Mouse (Mus musculus) liver, embryonic 11.5 days (tissue): ENCODE data around the gene Gm48552. TPM values are rescaled to one million over a fixed set of nuclear protein-coding genes. Genes with fewer than 3 reads are reported as not detected.
A peak's percentile ranks its signal among the peaks of the same experiment; 100 is the strongest.

Experiments used
- ATAC-seq: fragments of 200-750 bp; cut with Nextera tagmentation; replicated peaks from 2 replicates; pipeline ENCODE4 v1.8.0; 2017; ENCODE audit warnings: moderate number of reproducible peaks, mild to moderate bottlenecking, moderate TSS enrichment, moderate library complexity; ENCODE audit not compliant: low FRiP score
- DNase-seq: peaks from one replicate; pipeline ENCODE4 v3.0.0-alpha.2; 2017; ENCODE audit warnings: low spot score
- H3K27ac ChIP-seq: fragments of 300-500 bp; sonication (generic); 2 replicates; pipeline ENCODE4 v1.5.1; 2014; ENCODE audit warnings: mild to moderate bottlenecking, low read depth, low read length, control low read depth
- H3K27me3 ChIP-seq: fragments of 300-500 bp; sonication (generic); replicated peaks from 2 replicates; pipeline ENCODE4 v1.6.1; 2014; ENCODE audit warnings: low read length, mixed read lengths; ENCODE audit not compliant: control insufficient read depth, insufficient read depth
- H3K36me3 ChIP-seq: fragments of 300-500 bp; sonication (generic); 2 replicates; pipeline ENCODE4 v1.6.1; 2014; ENCODE audit warnings: mild to moderate bottlenecking, low read length, moderate library complexity, mixed read lengths; ENCODE audit not compliant: control insufficient read depth, insufficient read depth
- H3K4me1 ChIP-seq: fragments of 300-500 bp; sonication (generic); replicated peaks from 2 replicates; pipeline ENCODE4 v1.6.1; 2014; ENCODE audit warnings: low read length, mixed read lengths; ENCODE audit not compliant: control insufficient read depth, insufficient read depth
- H3K4me2 ChIP-seq: fragments of 300-500 bp; sonication (generic); 2 replicates; pipeline ENCODE4 v1.6.1; 2014; ENCODE audit warnings: mild to moderate bottlenecking, control low read depth, moderate library complexity
- H3K4me3 ChIP-seq: fragments of 300-500 bp; sonication (generic); 2 replicates; pipeline ENCODE4 v1.5.1; 2014; ENCODE audit warnings: low read depth, low read length, control low read depth
- H3K9ac ChIP-seq: fragments of 300-500 bp; sonication (generic); 2 replicates; pipeline ENCODE4 v1.6.1; 2014; ENCODE audit warnings: low read depth, low read length, control low read depth
- H3K9me3 ChIP-seq: fragments of 300-500 bp; sonication (generic); 2 replicates; pipeline ENCODE4 v1.6.1; 2016; ENCODE audit warnings: low read length, inconsistent platforms, mixed read lengths; ENCODE audit not compliant: control insufficient read depth
- WGBS: fragments of 180-500 bp; shearing (Covaris S2); extraction: QIAGEN DNeasy Blood & Tissue Kit; methylation state at CpG from one replicate; pipeline ENCODE4 v1.1.7; 2014; 5-methylcytosine and 5-hydroxymethylcytosine counted together
- polyA plus RNA-seq: library from polyadenylated mRNA; unstranded; fragments of >200 nt; fragmentation: Nextera tagmentation; extraction: Ambion mirVana; gene quantifications from 2 replicates; pipeline ENCODE4 v1.2.1, GENCODE M21; 2014

The Gm48552 gene
- polyA plus RNA-seq, 1 experiment from 2014 or later: 0.67 TPM

- peaks cover 4% of the 10 kb centered on the region; the same call in 1 of the 2 replicates for H3K36me3 ChIP-seq
- peaks cover 2% of the 10 kb centered on the region; the same call in 1 of the 2 replicates for H3K27me3 ChIP-seq
- H3K4me3 ChIP-seq: peak overlapping the region; percentile 86
- H3K27ac ChIP-seq: peak overlapping the region; percentile 87
- peak overlapping the region; percentile 84 for H3K9ac ChIP-seq
- DNase-seq (no peak), ATAC-seq (peak; percentile 53)
- peaks cover 56% of the 10 kb centered on the region for H3K4me1 ChIP-seq
- WGBS: 4% methylated on average over 12 of the region's 12 CpGs
- H3K9me3 ChIP-seq: no peaks in the 10 kb centered on the region
- peak overlapping the region; percentile 96 for H3K4me2 ChIP-seq
These were observed 39.7 kb upstream of the Gm48552 start for GRCm38 (mm10) chr10:81349146-81349545.

- H3K4me3 ChIP-seq: peak overlapping the region; percentile 86
- DNase-seq (no peak), ATAC-seq (no peak; the same call in 1 of the 2 replicates)
- H3K36me3 ChIP-seq: peaks cover 4% of the 10 kb centered on the region; the same call in 1 of the 2 replicates
- under 1% methylated on average over 29 of the region's 29 CpGs for WGBS
- H3K27me3 ChIP-seq: 0 out of 2 replicates have a peak, but pooled peaks cover 2% of the 10 kb centered on the region
- H3K9ac ChIP-seq: peak overlapping the region; percentile 84
- H3K4me1 ChIP-seq: peaks cover 63% of the 10 kb centered on the region
- H3K4me2 ChIP-seq: peak overlapping the region; percentile 96
- peak overlapping the region; percentile 87 for H3K27ac ChIP-seq
- H3K9me3 ChIP-seq: no peaks in the 10 kb centered on the region
These were observed 38.8 kb upstream of the Gm48552 start for GRCm38 (mm10) chr10:81349961-81350350.

GRCm38 (mm10) chr10:81350351-81351063 lies 38.3 kb upstream of the Gm48552 start, which contains the start of gene Hmg20b:
Gene Hmg20b (minus strand): TSS chr10:81350480.
- H3K36me3 ChIP-seq: peaks cover 4% of the 10 kb centered on the region; the same call in 1 of the 2 replicates
- peak within 1 kb of the TSS; percentile 86 for H3K4me3 ChIP-seq
- H3K4me2 ChIP-seq: peak within 1 kb of the TSS; percentile 96
- H3K9ac ChIP-seq: peak within 1 kb of the TSS; percentile 84
- H3K4me1 ChIP-seq: peaks cover 67% of the 10 kb centered on the region
- WGBS: 1% methylated on average over 54 of the region's 54 CpGs
- H3K27ac ChIP-seq: peak within 1 kb of the TSS; percentile 87
- 0 out of 2 replicates have a peak, but pooled peaks cover 2% of the 10 kb centered on the region for H3K27me3 ChIP-seq
- no peaks in the 10 kb centered on the region for H3K9me3 ChIP-seq
- DNase-seq: peak; percentile 98
- peak; percentile 88 for ATAC-seq

GRCm38 (mm10) chr10:81351678-81352291 lies 37.0 kb upstream of the Gm48552 start:
- Histone ChIP-seq H3K4me2 (peak overlapping the region; percentile 62), H3K4me3 (peak overlapping the region; percentile 26), H3K27ac (peak overlapping the region; percentile 69), H3K4me1 (peaks cover 70% of the 10 kb centered on the region), H3K9me3 (no peaks in the 10 kb centered on the region), H3K36me3 (peaks cover 4% of the 10 kb centered on the region; the same call in 1 of the 2 replicates), H3K27me3 (no peaks in the 10 kb centered on the region), H3K9ac (peak overlapping the region; percentile 53)
- ATAC-seq (peak; percentile 32), DNase-seq (no peak)
- 10% methylated on average over 9 of the region's 9 CpGs for WGBS

GRCm38 (mm10) chr10:81354738-81355477 lies 33.9 kb upstream of the Gm48552 start:
- H3K9ac ChIP-seq: peak overlapping the region; percentile 1; the same call in 1 of the 2 replicates
- H3K4me1 ChIP-seq: peaks cover 69% of the 10 kb centered on the region
- 0 out of 2 replicates have a peak, but pooled peaks cover 1% of the 10 kb centered on the region for H3K36me3 ChIP-seq
- no peak for ATAC-seq
- H3K4me3 ChIP-seq: no peak overlapping the region
- DNase-seq: no peak
- 62% methylated on average over 9 of the region's 9 CpGs for WGBS
- H3K4me2 ChIP-seq: no peak overlapping the region
- H3K27ac ChIP-seq: no peak overlapping the region
- H3K9me3 ChIP-seq: no peaks in the 10 kb centered on the region
- no peaks in the 10 kb centered on the region for H3K27me3 ChIP-seq

GRCm38 (mm10) chr10:81355533-81355932 lies 33.3 kb upstream of the Gm48552 start:
- H3K36me3 ChIP-seq: 0 out of 2 replicates have a peak, but pooled peaks cover 4% of the 10 kb centered on the region
- no peak overlapping the region for H3K4me3 ChIP-seq
- H3K27me3 ChIP-seq: no peaks in the 10 kb centered on the region
- no peak overlapping the region for H3K9ac ChIP-seq
- no peaks in the 10 kb centered on the region for H3K9me3 ChIP-seq
- no peak overlapping the region for H3K4me2 ChIP-seq
- H3K4me1 ChIP-seq: peaks cover 75% of the 10 kb centered on the region
- DNase-seq (no peak), ATAC-seq (no peak)
- H3K27ac ChIP-seq: peak overlapping the region; percentile 16; the same call in 1 of the 2 replicates
- 69% methylated on average over 4 of the region's 4 CpGs for WGBS

GRCm38 (mm10) chr10:81356352-81356990 lies 32.3 kb upstream of the Gm48552 start:
- Histone ChIP-seq H3K4me1 (peaks cover 76% of the 10 kb centered on the region), H3K4me2 (peak overlapping the region; percentile 99), H3K4me3 (peak overlapping the region; percentile 94), H3K27ac (peak overlapping the region; percentile 66; the same call in 1 of the 2 replicates), H3K9me3 (no peaks in the 10 kb centered on the region), H3K27me3 (no peaks in the 10 kb centered on the region), H3K9ac (peak overlapping the region; percentile 54), H3K36me3 (peaks cover 10% of the 10 kb centered on the region; the same call in 1 of the 2 replicates)
- DNase-seq (no peak), ATAC-seq (no peak)
- WGBS: 36% methylated on average over 12 of the region's 12 CpGs
